26 mouse cellular contexts compared by ENCODE assay signal in the genomic region with DNA sequence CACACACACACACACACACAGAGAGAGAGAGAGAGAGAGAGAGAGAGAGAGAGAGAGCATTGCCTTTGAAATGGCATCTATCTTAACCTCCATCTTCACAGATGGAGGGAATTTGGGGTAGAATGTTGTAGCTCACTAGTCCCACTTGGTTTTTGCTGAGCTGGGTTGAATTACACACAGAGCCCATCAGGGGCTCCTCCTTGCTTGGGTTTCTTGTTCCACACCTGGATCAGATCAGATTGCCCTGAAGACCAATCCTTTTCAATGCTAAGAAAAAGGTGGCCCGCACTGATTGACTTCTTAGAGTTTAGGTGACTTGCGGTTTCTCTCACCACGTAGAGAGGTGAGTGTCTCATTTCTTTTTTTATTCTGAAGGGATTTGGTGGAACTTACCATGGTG. TPM values are rescaled to one million over a fixed set of nuclear protein-coding genes. Genes with fewer than 3 reads are reported as not detected.
"Had no signal": no experiment of that assay in that cellular context is flagged by ENCODE, and none has a peak within 500 bp of the region (broad histone marks: within the 10 kb centered on the region; RNA-seq: fewer than 3 reads in every experiment).

No protein-coding gene starts in this region.

- H3K27me3 ChIP-seq: intestine, embryonic 15.5 days; kidney, embryonic 15.5 days; limb, embryonic 15.5 days; megakaryocyte, embryonic 14.5 days; midbrain, embryonic 13.5 days had no signal

- DNase-seq: kidney, adult 11 months; kidney, adult 8-10 months; kidney, postnatal 10 days; kidney, postnatal 36 days; liver, postnatal 0 days; lung, embryonic 14.5 days; lung, postnatal 36 days; right cerebral cortex, adult 18-20 months; right cerebral cortex, postnatal 14 days; right cerebral cortex, postnatal 4 days had no signal

- H3K36me3 ChIP-seq: intestine, embryonic 15.5 days; kidney, embryonic 15.5 days; limb, embryonic 15.5 days; midbrain, embryonic 10.5 days; midbrain, embryonic 13.5 days had no signal

- H3K4me2 ChIP-seq: intestine, embryonic 15.5 days; kidney, embryonic 15.5 days; limb, embryonic 15.5 days; liver, embryonic 11.5 days; lung, embryonic 14.5 days; midbrain, embryonic 13.5 days had no signal

- ATAC-seq: intestine, embryonic 15.5 days; liver, postnatal 0 days; lung, postnatal 0 days; midbrain, embryonic 13.5 days; midbrain, embryonic 16.5 days had no signal

- H3K9me3 ChIP-seq: intestine, embryonic 15.5 days; kidney, embryonic 15.5 days; limb, embryonic 15.5 days; megakaryocyte, embryonic 14.5 days; midbrain, embryonic 10.5 days; midbrain, embryonic 13.5 days had no signal

- H3K9ac ChIP-seq: intestine, embryonic 15.5 days; kidney, embryonic 15.5 days; limb, embryonic 15.5 days; liver, embryonic 14.5 days; liver, postnatal 0 days; lung, embryonic 14.5 days; midbrain, embryonic 13.5 days had no signal

- H3K27ac ChIP-seq: intestine, embryonic 15.5 days; kidney, embryonic 15.5 days; limb, embryonic 15.5 days; liver, embryonic 14.5 days; midbrain, embryonic 10.5 days; midbrain, embryonic 13.5 days; stomach, postnatal 0 days had no signal

- H3K4me1 ChIP-seq: intestine, embryonic 15.5 days; kidney, embryonic 15.5 days; limb, embryonic 15.5 days; midbrain, embryonic 10.5 days had no signal

- H3K4me3 ChIP-seq: intestine, embryonic 15.5 days; kidney, embryonic 15.5 days; limb, embryonic 15.5 days; megakaryocyte, embryonic 14.5 days; midbrain, embryonic 10.5 days; midbrain, embryonic 13.5 days; myocyte had no signal

RNA-seq across cellular contexts. Expression of gene Tctex1d1, which starts 13.3 kb away (rescaled TPM):
- total RNA-seq: monocyte, adult 5-6 weeks had no signal
- polyA plus RNA-seq: limb, embryonic 15.5 days; liver, postnatal 0 days; myocyte had no signal

RNA-seq across cellular contexts. Expression of gene Insl5, which starts 35.0 kb away (rescaled TPM):
- total RNA-seq: layer of hippocampus, postnatal 10 days; monocyte, adult 5-6 weeks had no signal
- polyA plus RNA-seq: limb, embryonic 15.5 days; liver, embryonic 11.5 days; liver, embryonic 14.5 days; liver, postnatal 0 days; lung, embryonic 14.5 days; lung, postnatal 0 days; myocyte; neural tube, embryonic 11.5 days; stomach, embryonic 14.5 days; stomach, postnatal 0 days had no signal
